Mouse (Mus musculus) common myeloid progenitor, adult 5-6 weeks (primary cell): ENCODE results near the gene Aig1. TPM values are rescaled to one million over a fixed set of nuclear protein-coding genes. Genes with fewer than 3 reads are reported as not detected.
A peak's percentile ranks its signal among the peaks of the same experiment; 100 is the strongest.

ENCODE experiments used
- ATAC-seq: replicated peaks from 2 replicates; pipeline ENCODE4 v1.8.0; 2016; ENCODE audit warnings: low read depth, mild to moderate bottlenecking, moderate TSS enrichment, inconsistent platforms; ENCODE audit not compliant: poor library complexity, severe bottlenecking
- total RNA-seq: library from RNA; stranded (forward); fragments of 200-1000, 187-1606 nt; gene quantifications from 2 replicates; pipeline ENCODE4 v1.2.3, GENCODE M21; 2017

The Aig1 gene
- total RNA-seq, 1 experiment from 2014 or later, result 20.9 TPM

DNA sequence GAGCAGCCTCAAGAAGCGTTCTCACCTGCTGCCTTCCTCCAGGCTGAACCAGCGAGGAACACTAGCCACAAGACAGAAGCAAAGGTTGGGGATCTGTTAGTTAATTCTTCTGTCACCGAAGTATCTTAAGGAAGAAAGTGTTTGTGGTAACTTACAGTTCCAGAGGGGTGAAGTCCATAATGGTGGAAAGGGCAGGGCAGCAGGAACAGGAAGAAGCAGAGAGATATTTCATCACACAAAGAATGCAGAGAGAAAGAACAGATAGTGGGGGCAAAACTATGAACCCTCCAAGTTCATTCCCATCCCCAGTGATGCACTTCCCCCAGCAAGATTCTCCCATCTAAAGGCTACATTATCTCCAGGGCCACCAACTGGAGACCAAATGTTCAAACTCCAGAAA is 13.7 kb downstream of the Aig1 start:
- no peak for ATAC-seq

DNA sequence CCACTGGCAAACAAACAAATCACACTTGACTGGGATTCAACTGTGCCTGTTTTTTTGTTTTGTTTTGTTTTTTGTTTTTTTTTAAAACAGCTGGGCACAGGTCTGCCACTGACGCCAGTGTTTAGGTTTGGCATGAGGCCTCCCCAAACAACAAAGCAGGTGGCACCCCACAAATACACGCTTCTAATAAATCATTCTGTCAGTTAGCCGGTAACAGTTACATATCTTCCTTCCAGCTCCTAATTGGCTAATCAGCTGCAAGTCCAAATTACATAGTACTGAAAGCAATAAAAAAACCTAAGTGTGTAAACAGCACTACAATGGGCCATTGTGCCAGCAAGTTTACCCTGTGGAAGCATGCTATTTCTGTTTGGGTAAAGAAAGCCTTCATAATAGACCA is 18.7 kb downstream of the Aig1 start:
- ATAC-seq, result no peak

DNA sequence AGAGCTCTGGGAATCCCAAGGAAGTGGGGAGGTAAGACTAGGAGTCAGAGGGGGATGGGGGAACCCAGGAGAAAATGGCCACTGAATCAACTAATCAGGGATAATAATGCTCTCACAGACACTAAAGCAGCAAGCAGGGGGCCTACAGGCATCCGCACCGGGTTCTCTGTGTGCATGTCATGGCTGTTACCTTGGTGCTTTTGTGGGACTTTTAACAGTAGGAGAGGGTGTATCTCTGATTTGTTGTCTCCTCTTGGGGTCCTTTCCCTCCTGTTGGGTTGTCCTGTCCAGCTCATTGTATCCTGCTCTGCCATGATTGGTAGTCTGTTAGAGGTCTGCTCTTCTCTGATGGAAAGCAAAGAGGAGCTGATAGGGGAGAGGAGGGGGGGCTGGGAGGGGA is 19.6 kb downstream of the Aig1 start:
- no peak for ATAC-seq

DNA sequence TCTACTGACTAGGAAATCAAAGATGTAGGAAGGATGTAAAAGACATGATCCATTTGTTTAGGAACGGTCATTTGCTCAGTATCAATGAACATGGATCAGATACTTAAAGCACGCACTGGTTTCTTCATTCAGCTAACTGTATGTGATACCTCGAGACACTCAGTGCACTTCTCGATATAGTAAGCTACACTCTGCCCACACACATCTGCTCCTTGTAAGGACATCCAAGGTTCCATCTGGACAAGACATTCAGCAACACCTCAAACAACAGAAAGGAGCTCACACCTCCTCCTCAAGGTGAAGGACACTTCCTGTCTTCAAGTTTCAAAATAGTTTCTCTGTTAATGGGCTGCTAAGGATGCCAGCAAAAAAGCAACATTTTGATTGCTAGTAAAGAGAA is 23.9 kb downstream of the Aig1 start:
- ATAC-seq, result no peak

DNA sequence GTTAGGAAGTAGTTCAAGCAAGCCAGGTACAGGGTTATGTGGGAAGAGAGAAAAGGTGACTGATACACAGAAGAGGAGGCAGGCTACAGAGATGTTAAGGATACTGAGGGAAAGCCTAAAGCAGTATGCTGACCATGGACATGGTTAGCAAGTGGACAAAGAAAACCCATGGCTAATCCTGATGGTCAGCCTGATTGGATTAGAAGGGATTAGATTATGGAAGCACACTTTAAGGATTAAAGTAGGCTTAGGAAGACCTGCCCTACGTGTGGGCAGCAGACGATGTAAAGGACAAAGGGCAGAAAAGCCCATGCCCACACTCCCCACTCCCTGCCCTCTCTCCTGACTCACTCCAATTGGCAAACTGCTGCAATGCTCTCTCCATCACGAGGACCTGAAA is 25.0 kb downstream of the Aig1 start:
- ATAC-seq, result no peak

DNA sequence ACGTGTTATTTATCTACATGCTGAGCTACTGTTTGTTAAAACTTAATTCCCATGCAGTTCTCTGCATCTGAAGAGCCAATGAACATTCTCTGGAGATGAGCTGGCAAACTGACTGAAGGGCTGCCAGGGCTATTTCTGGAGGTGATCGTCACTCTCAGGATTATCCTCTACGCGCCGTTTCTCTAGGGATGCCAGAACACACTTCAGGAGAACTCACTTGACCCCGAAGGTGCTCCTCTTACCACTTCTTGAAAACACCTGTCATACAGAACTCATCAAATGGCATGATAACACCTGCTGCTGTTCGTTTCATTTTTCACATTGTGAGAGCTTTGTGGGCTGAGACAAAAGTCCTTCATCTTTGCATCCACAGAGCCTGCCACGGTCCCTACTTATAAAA is 25.9 kb downstream of the Aig1 start:
- ATAC-seq, result no peak

DNA sequence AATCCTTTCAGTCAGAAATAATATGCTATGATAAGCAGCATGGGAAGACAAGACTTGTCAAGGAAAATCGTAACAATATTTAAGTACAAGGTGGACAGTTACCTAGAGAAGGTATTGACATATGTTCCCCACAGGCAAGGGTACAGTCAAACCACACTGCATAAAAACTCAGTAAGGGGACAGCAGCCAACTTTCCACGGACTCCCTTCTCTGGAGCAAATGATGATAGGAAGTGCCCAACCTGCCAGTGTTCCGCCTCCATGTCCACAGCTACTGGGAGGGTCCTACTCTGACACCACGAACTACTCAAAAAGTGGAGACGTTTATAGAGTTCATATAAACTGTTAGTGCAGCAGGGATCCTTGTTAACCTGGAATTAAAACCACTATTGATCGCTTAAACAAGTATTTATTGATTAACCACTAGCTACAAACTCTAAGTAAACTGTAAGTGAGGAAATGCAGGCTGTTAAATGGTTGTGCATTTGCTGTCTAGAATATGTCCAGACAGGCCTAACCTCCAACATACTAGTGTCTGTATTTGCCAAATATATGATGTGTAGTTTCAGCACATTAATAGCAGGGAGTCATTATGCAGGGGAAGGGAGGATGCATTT is 30.2 kb downstream of the Aig1 start:
- no peak for ATAC-seq

DNA sequence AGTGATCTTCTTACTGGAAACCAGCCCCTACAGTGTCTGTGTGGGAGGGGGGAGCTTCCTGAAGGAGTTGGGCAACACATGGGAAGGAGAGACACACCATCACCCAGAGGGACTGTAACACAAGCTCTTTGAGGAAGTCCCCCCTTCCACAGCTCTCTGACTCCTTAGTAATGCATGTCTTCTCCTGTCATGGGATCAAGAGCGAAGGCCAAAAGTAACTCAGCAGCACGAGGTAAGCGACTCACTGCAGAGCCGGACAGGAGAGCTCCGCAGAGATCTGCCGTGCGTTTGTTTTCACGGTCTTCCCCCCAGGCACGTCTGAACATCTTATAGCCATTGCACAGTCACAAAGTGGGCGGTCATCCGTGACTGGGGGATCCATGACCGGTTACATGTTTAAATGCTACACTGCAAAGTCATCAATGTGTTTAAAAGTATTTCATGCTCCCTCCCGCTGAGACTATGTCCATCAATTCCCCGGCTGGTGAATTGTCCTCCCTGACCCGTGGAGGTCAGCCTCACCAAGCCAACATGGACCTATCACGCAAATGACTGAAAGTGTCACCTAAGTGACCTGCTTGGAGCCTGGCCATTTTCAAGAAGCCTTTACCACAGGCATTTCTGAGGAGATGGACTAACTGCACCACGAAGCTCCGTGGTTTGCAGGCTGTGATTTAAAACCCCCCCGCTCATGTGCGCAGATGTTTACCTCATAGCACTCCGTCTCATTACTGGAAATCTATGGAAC is 30.9 kb downstream of the Aig1 start:
- peak; percentile 70 for ATAC-seq

DNA sequence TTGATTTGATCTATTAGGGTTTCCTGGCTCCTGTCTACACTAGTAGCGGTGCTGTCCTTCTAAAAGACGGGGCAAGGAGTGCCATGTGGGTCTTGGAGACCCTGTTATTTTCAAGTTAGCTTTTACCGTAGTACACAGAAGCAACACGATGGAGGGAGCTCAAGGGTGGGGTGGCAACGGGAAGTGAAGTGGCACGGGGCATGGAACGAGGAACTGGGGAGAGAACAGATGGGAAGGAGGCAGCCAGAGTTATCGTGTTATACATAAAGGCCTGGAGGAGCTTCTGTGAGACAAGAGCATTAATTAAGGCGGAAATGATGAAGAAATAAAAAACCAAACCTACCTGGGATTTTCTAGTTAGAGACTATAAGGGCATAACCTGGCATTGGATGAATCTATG is 31.8 kb downstream of the Aig1 start:
- ATAC-seq, result 0 out of 2 replicates have a peak, but pooled peaks have one; percentile 21

DNA sequence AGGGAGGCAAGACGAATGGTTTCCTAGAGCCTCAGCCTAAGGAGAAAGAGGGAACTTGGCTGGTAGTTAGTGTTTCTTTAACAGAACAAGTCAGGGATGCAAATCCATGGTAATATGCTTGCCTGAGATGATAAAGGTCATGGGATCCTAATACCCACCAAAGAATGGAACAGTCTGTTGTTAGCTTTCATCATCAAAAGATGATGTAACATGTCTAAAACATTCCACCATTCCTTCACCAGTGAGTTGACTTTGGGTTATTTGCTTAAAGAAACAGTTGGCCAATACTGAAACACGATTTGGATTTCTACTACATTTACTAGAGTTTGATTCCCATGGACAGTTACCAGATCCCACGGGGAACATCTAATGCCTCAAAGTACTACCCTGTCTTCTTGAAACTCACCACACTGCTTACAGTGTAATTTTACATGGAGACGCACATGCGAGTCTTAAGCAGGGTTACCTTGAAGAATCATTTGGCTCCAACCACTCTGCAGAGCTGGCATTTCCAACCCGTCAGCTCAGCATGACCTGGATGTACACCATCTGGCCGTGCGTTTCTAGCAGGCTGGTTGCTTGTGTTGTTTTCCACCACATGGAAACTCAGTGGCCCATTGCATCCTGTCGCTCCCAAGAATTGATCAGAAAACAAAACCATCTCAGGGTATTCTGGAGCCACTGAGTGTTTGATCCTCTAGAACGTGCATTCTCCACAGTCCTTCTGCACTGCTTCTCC is 32.9 kb downstream of the Aig1 start:
- ATAC-seq, result no peak

DNA sequence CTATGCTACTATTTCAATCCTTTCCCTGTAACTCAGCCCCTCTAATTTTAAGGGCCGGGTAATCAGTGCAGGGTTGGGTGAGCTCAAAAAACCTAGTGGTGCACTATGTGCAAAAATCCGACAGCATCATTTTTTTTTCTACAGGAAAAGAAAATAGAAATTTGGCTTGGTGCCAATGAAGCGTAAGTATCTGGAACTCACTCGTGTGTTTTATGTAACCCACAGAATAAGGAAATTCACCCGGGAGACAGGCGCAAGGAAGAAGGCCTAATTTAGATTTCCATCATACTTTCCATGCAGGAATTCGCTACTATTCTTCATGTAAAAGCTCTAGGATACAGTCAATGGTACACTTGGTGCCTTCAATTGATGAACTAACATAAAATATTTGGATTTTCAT is 34.7 kb downstream of the Aig1 start:
- no peak for ATAC-seq

DNA sequence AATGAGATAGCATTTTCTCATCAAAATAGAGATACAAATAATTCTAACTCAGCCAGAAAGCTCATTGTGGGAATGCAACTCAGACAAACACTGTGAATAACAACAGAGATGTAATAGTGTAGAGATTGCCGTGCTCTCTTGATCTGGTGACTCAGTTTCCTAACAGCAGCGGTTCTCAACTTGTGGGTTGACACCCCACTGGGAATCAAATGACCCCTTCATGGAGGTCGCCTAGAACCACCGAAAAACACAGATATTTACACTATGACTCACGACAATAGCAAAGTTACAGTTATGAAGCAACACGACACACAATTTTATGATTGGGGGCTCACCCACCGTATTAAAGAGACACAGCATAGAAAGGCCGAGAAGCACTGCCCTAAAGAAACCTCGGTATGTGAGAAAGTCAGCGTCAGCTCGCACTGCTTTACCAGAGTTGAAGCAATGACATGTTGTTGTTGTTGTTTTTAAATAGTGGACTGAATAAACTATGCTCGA is 35.7 kb downstream of the Aig1 start:
- ATAC-seq, result no peak

DNA sequence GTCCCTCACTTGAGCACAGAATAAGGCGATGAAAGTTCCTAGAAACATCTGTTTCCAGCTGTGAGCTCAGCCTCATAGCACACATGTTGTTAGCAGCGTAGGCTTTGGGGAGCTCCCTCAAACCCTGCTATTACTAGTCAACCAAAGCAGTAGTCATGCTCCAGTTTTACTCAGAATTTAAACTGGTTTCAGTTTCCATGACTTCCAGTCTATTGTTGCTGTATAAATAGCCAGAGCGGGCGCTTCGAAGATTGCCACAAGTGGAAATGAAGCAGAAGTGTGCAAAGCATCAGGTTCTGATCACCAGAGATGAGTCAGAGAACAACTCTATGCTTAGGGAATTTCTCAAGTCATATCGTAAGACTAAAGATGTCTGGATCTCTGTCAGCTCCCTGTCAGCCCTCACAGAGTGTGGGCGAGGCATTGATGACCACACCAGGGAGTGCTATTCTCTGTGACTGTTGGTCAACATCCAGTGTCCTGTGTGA is 36.2 kb downstream of the Aig1 start:
- ATAC-seq, result peak; percentile 53

DNA sequence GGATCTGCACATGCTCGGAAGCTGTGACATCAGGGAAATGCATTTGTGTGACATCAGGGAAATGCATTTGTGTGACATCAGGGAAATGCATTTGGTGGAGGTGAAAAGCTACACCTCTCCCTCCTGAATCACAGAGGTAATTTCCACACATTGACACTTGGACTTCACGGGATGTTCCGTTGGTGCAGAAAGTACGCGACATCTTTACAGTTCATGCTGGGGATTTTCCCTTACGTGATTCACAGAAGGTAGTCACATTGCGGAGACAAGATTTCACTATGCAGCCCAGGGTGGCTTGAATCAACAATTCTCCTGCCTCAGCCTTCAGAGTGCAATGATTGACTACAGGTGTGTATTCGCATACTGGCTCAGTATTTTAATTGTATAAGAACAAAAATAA is 41.6 kb downstream of the Aig1 start:
- no peak for ATAC-seq

DNA sequence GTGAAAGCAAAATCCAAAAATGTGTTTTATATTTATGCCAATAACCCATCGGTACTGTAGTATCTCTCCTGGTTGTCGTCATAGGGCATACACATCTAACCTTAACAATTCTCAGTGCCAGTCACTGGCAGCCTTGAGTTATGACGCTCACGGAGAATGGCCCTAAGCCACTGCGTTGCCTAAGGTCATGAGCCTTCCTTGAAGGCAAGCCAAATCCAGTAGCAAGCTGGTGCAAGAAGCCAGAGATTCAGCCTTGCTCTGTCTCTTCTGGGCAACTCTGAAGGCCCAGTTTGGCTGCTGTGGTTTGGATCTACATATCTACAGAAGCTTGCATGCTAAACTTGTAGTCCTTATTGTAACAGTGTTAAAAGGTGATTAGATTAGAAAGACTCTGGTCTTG is 55.2 kb downstream of the Aig1 start:
- no peak for ATAC-seq

DNA sequence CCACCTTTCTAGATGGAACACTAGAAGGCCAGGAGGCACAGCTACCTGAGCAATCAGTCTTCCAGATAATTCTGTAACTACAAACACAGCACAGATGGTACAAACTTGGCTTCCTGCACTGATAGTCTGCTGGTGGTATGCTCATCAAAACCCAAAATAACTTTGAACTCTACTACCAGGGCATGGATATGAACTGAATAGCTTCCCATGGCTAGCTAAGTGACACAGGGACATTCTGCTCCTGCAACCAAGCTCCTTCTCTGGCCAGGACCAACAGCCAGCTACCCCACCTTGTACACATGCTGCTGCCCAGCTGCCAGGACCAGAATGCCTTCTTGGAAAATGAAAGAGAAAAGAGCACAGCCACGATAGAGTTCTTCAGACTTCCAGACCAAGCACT is 60.5 kb downstream of the Aig1 start:
- no peak for ATAC-seq

DNA sequence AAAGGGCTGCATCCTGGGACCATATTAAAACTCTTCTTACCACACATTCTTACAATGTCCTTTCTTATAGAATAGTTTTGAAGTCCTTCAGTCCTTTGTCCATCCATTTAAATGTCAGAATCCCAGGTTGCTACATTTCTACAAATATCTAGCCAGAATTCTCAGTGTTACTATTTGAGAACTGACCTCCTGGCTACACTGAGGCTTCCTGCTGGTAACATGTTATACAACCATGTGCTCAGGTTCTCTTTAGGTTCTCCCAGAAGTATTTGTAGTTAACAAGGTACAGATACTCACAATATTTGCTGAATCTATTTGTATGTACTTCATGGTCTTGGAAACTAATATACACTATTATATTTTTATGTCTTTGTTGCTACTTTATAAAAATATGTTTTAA is 62.0 kb downstream of the Aig1 start:
- ATAC-seq, result no peak

DNA sequence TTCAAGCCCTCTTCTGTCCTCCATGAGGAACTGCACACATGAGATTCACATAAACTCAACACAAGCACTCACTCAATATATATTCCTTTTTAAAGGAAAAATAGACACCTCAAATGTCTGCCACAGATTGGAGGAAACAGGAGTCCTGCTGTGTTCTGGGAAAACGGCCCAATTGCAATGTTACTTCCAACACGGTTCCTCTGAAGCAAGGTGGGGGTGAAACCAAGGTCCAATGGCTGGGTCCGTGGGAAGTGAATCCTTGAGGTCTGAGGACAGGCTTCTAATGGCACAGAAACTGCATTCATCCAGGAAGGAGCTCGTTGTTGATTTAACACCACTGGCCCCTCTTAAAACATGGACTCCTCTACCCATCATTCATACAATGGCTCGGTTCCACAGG is 67.5 kb downstream of the Aig1 start:
- no peak for ATAC-seq

DNA sequence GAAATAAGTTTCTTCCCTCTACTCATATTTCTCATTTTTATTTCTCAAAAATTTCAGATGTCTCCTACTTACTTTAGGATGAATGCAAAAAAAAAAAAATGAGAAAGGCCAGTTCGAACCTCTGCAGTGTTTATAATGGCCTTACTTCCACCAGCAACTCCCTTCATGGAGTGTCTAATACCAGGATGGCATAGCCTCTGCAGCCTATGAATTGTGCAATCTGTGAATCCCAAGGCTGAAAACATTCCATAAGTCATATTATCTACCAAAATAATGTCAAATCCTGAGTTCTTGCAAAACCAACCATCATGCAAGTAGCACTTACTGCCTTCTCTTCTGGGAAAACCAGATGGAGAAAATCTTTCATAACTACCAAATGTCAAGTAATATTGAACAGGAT is 75.3 kb downstream of the Aig1 start:
- no peak for ATAC-seq

DNA sequence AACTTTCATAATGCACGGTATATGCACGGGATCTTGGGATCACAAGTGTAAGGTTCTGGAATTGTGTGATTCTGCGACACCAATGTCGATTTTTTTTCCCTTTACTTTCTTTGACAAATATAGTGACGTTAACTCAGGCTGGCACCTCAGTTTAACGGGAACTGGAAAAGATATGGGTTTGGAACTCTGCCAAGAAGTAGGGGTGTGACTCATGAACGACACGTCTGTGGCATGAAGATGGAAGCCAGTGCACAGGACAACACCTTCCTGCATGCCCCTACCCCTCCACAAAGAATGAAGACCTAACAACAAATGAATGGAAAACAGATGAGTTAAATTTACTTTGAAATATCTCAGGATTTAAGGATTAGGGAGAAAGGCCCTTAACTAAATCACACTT is 76.0 kb downstream of the Aig1 start:
- ATAC-seq, result 0 out of 2 replicates have a peak, but pooled peaks have one; percentile 54

DNA sequence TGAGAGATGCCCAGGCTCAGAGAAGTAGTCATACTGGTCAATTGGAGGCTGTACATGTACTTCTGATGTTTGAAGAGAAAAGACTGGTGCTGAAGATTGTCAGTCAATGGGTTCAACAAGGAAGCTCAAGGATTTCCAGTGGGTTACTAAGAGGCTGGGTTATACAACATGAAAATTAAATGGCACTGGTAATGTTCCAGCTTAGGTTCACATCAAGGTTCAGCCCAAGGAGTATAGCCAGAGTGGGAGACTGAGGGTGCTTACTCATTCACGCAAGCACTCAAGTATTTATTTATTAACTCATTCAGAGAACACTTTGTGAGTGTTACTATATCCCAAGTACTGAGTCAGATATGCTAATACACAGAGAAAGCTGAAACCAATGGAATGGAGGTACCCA is 79.2 kb downstream of the Aig1 start:
- no peak for ATAC-seq
